Comparison of ENCODE assay signal across 11 mouse cellular contexts in genomic region chr9:37488041-37488440, GRCm38 (mm10). TPM values are rescaled to one million over a fixed set of nuclear protein-coding genes. Genes with fewer than 3 reads are reported as not detected.
DNase-seq lines count a peak whose midpoint lies in the region; ATAC-seq and TF ChIP-seq lines count a peak whose summit lies in the region.
"Had no signal": no experiment of that assay in that cellular context is flagged by ENCODE, and none has a peak within 500 bp of the region (broad histone marks: within the 10 kb centered on the region; RNA-seq: fewer than 3 reads in every experiment).

No protein-coding gene starts in this region.

- H3K9ac ChIP-seq in heart, postnatal 0 days (replicated peaks; ENCODE audit: low read depth, low read length), result peak overlapping the region; percentile 94

- peak overlapping the region; percentile 99 for H3K27ac ChIP-seq in heart, embryonic 10.5 days
- H3K27ac ChIP-seq in heart, postnatal 0 days (ENCODE audit: low read depth), result peak overlapping the region; percentile 99
- peak overlapping the region; percentile 90 for H3K27ac ChIP-seq in macrophage

- peaks cover 33% of the 10 kb centered on the region for H3K79me2 ChIP-seq in macrophage (ENCODE audit: inconsistent target)

- H3K36me3 ChIP-seq in heart, embryonic 10.5 days, result peaks cover 2% of the 10 kb centered on the region; the same call in 1 of the 2 replicates
- H3K36me3 ChIP-seq in G1E (replicated peaks) (peaks cover 9% of the 10 kb centered on the region), macrophage (ENCODE audit: inconsistent target) (no peaks in the 10 kb centered on the region)
- no peaks in the 10 kb centered on the region for H3K36me3 ChIP-seq in heart, postnatal 0 days (replicated peaks; ENCODE audit: control insufficient read depth, insufficient read depth, low read length)

- intact Hi-C loops in heart, postnatal 14 days (cut with DNase I), result loop anchor here (2.0 kb wide), 1 partner anchor 43 kb away; no protein-coding TSS in a partner anchor

- no peaks in the 10 kb centered on the region for H3K9me3 ChIP-seq in heart, embryonic 10.5 days
- no peaks in the 10 kb centered on the region for H3K9me3 ChIP-seq in G1E (replicated peaks)
- no peaks in the 10 kb centered on the region for H3K9me3 ChIP-seq in heart, postnatal 0 days (replicated peaks; ENCODE audit: control insufficient read depth, low read length)

- peak overlapping the region; percentile 80 for H3K4me2 ChIP-seq in heart, postnatal 0 days (ENCODE audit: low read depth, low read length)

- WGBS in heart, embryonic 10.5 days, result 37% methylated on average over 4 of the region's 4 CpGs
- WGBS in heart, postnatal 0 days, result 43% methylated on average over 4 of the region's 4 CpGs
- WGBS in macrophage (ENCODE audit: missing documents), result 69% methylated on average over 4 of the region's 4 CpGs

- peaks cover 19% of the 10 kb centered on the region for H3K4me1 ChIP-seq in heart, embryonic 10.5 days
- H3K4me1 ChIP-seq in G1E (ENCODE audit: insufficient read depth, low read depth, low read length), result peaks cover 28% of the 10 kb centered on the region
- H3K4me1 ChIP-seq in heart, postnatal 0 days (ENCODE audit: control insufficient read depth, insufficient read depth), result peaks cover 15% of the 10 kb centered on the region

- TF ChIP-seq CTCF in G1E (IDR thresholded peaks at IDR 0.05; ENCODE audit: low read depth, low read length), result no peak
- TF ChIP-seq CTCF in heart, postnatal 0 days (IDR thresholded peaks at IDR 0.05; ENCODE audit: low read depth), result no peak

- no peak for DNase-seq in heart, embryonic 10.5 days (ENCODE audit: low spot score)
- no peak for DNase-seq in heart, postnatal 14 days
- DNase-seq in G1E (ENCODE audit: low spot score), result no peak
- DNase-seq in heart, postnatal 0 days (ENCODE audit: low spot score), result no peak
- no peak for DNase-seq in B cell, adult 2 months
- DNase-seq in thymus, postnatal 4 days, result no peak
- DNase-seq in adrenal gland, postnatal 14 days, result no peak
- DNase-seq: gastrocnemius, postnatal 14 days had no signal

- no peak for ATAC-seq in G1E (ENCODE audit: extremely low read depth, insufficient number of reproducible peaks, low FRiP score, poor library complexity, severe bottlenecking)
- no peak for ATAC-seq in heart, postnatal 0 days (ENCODE audit: insufficient read depth, low read depth)

- no peak for TF ChIP-seq EP300 in heart, postnatal 0 days (IDR thresholded peaks at IDR 0.05; ENCODE audit: low read depth)

- H3K27me3 ChIP-seq in heart, embryonic 10.5 days (ENCODE audit: insufficient read depth, poor library complexity, severe bottlenecking), result no peaks in the 10 kb centered on the region
- no peaks in the 10 kb centered on the region; the same call in 1 of the 2 replicates for H3K27me3 ChIP-seq in G1E (ENCODE audit: insufficient read depth, low read length)
- H3K27me3 ChIP-seq in heart, postnatal 0 days (ENCODE audit: control insufficient read depth, insufficient read depth, low read length), result no peaks in the 10 kb centered on the region
- H3K27me3 ChIP-seq: Patski had no signal

- peak overlapping the region; percentile 99 for H3K4me3 ChIP-seq in heart, embryonic 10.5 days
- H3K4me3 ChIP-seq in G1E (ENCODE audit: low read depth, low read length) (peak overlapping the region; percentile 94), macrophage (ENCODE audit: inconsistent target) (peak overlapping the region; percentile 60)
- peak overlapping the region; percentile 98 for H3K4me3 ChIP-seq in heart, postnatal 0 days (ENCODE audit: low read depth, low read length)

RNA-seq across cellular contexts. Expression of gene Msantd2, which starts 1.1 kb away (rescaled TPM):
- polyA plus RNA-seq in heart, embryonic 10.5 days (2016; fragmentation: Nextera tagmentation; extraction: Ambion mirVana), result 17.9 and 23.8 TPM in 2 replicates
- total RNA-seq in heart, postnatal 14 days (2021), result 10 to 100 TPM; 10.5 to 11.3 TPM
- total RNA-seq in G1E (2014; fragmentation: Nextera tagmentation) (49.4 and 63.8 TPM in 2 replicates), G1E (2017) (59.1 and 66.0 TPM in 2 replicates)
- polyA plus RNA-seq in G1E (2012) (27.5 and 31.9 TPM in 2 replicates), macrophage (2018) (6.0 to 10.2 TPM (median 7.9 TPM) in 3 replicates)
- 3.8 and 5.3 TPM in 2 replicates for total RNA-seq in heart, postnatal 0 days (2014; rRNA removed; ENCODE audit: low replicate concordance)
- 5.8 and 6.4 TPM in 2 replicates for polyA plus RNA-seq in heart, postnatal 0 days (2015; fragmentation: Nextera tagmentation; extraction: Ambion mirVana)
- total RNA-seq in macrophage (2018; cell fraction: chromatin; rRNA removed), result 100 to 1,000 TPM in 18 of 26 experiments, 10 to 100 TPM in 8; 80.7 to 177 (median 110) TPM
- 10 to 100 TPM in 3 of 26 experiments, 1 to 10 TPM in 23; 3.9 to 11.3 (median 7.0) TPM for total RNA-seq in macrophage (2018; cell fraction: cytosol; rRNA removed)
- 100 to 1,000 TPM in 1 of 26 experiments, 10 to 100 TPM in 25; 42.7 to 147 (median 66.3) TPM for total RNA-seq in macrophage (2018; cell fraction: nucleus; rRNA removed)
- 21.9 and 22.5 TPM in 2 replicates for total RNA-seq in adrenal gland, postnatal 14 days (2021)

RNA-seq across cellular contexts. Expression of gene Esam, which starts 39.8 kb away (rescaled TPM):
- polyA plus RNA-seq in heart, embryonic 10.5 days (2016; fragmentation: Nextera tagmentation; extraction: Ambion mirVana), result 43.7 and 52.2 TPM in 2 replicates
- total RNA-seq in heart, postnatal 14 days (2021), result 100 to 1,000 TPM; 112 to 121 TPM
- not detected in 2 replicates for total RNA-seq in G1E (2014; fragmentation: Nextera tagmentation)
- 0.23 TPM in 1 of 2 replicates, not detected in the other for total RNA-seq in G1E (2017)
- polyA plus RNA-seq in G1E (2012), result 0.09 TPM in 1 of 2 replicates, not detected in the other
- 115 and 117 TPM in 2 replicates for total RNA-seq in heart, postnatal 0 days (2014; rRNA removed; ENCODE audit: low replicate concordance)
- 82.6 and 83.4 TPM in 2 replicates for polyA plus RNA-seq in heart, postnatal 0 days (2015; fragmentation: Nextera tagmentation; extraction: Ambion mirVana)
- 1 to 10 TPM in 3 of 26 experiments, under 1 TPM in 1, not detected in 22; 0.52 to 3.1 (median 1.4) TPM for total RNA-seq in macrophage (2018; cell fraction: chromatin; rRNA removed)
- total RNA-seq in macrophage (2018; cell fraction: cytosol; rRNA removed), result under 1 TPM in 16 of 26 experiments, not detected in 10; 0.05 to 0.22 (median 0.09) TPM
- 1 to 10 TPM in 3 of 26 experiments, under 1 TPM in 6, not detected in 17; 0.33 to 1.8 (median 0.74) TPM for total RNA-seq in macrophage (2018; cell fraction: nucleus; rRNA removed)
- polyA plus RNA-seq in macrophage (2018), result 0.17 to 0.22 TPM in 2 of 3 replicates, not detected in the other
- total RNA-seq in adrenal gland, postnatal 14 days (2021), result 64.0 and 81.0 TPM in 2 replicates

RNA-seq across cellular contexts. Expression of gene Vsig2, which starts 51.0 kb away (rescaled TPM):
- polyA plus RNA-seq in heart, embryonic 10.5 days (2016; fragmentation: Nextera tagmentation; extraction: Ambion mirVana), result 0.75 and 0.77 TPM in 2 replicates
- total RNA-seq in heart, postnatal 14 days (2021), result 10 to 100 TPM in 1 of 2 experiments, 1 to 10 TPM in 1; 7.9 to 11.3 TPM
- total RNA-seq in G1E (2014; fragmentation: Nextera tagmentation) (not detected in 2 replicates), G1E (2017) (0.29 and 3.0 TPM in 2 replicates)
- polyA plus RNA-seq in G1E (2012) (not detected in 2 replicates), macrophage (2018) (not detected in 3 replicates)
- 17.2 TPM in 1 of 2 replicates, not detected in the other for total RNA-seq in heart, postnatal 0 days (2014; rRNA removed; ENCODE audit: low replicate concordance)
- 1.4 and 1.5 TPM in 2 replicates for polyA plus RNA-seq in heart, postnatal 0 days (2015; fragmentation: Nextera tagmentation; extraction: Ambion mirVana)
- not detected for total RNA-seq in macrophage (2018; cell fraction: chromatin; rRNA removed)
- total RNA-seq in macrophage (2018; cell fraction: cytosol; rRNA removed), result not detected
- total RNA-seq in macrophage (2018; cell fraction: nucleus; rRNA removed), result 1 to 10 TPM in 2 of 26 experiments, not detected in 24; 1.5 to 2.5 TPM
- 5.2 and 9.1 TPM in 2 replicates for total RNA-seq in adrenal gland, postnatal 14 days (2021)

RNA-seq across cellular contexts. Expression of gene Robo3, which starts 55.0 kb away (rescaled TPM):
- polyA plus RNA-seq in heart, embryonic 10.5 days (2016; fragmentation: Nextera tagmentation; extraction: Ambion mirVana), result 0.06 and 0.10 TPM in 2 replicates
- not detected for total RNA-seq in heart, postnatal 14 days (2021)
- total RNA-seq in G1E (2014; fragmentation: Nextera tagmentation), result not detected in 2 replicates
- 0.27 and 0.35 TPM in 2 replicates for total RNA-seq in G1E (2017)
- 0.20 and 0.24 TPM in 2 replicates for polyA plus RNA-seq in G1E (2012)
- total RNA-seq in heart, postnatal 0 days (2014; rRNA removed; ENCODE audit: low replicate concordance), result not detected in 2 replicates
- 0.12 and 0.18 TPM in 2 replicates for polyA plus RNA-seq in heart, postnatal 0 days (2015; fragmentation: Nextera tagmentation; extraction: Ambion mirVana)
- 1 to 10 TPM in 1 of 26 experiments, under 1 TPM in 10, not detected in 15; 0.13 to 1.2 (median 0.38) TPM for total RNA-seq in macrophage (2018; cell fraction: chromatin; rRNA removed)
- under 1 TPM in 1 of 26 experiments, not detected in 25; 0.04 TPM for total RNA-seq in macrophage (2018; cell fraction: cytosol; rRNA removed)
- total RNA-seq in macrophage (2018; cell fraction: nucleus; rRNA removed), result 1 to 10 TPM in 1 of 26 experiments, under 1 TPM in 5, not detected in 20; 0.31 to 2.0 (median 0.51) TPM
- polyA plus RNA-seq in macrophage (2018), result not detected in 3 replicates
- total RNA-seq in adrenal gland, postnatal 14 days (2021), result 0.30 and 0.53 TPM in 2 replicates
- total RNA-seq: gastrocnemius, postnatal 14 days; neutrophil, adult 5-6 weeks had no signal

Comparison
In these comparisons a context has a peak if more than half of its experiments do, and no peak if none do; other contexts are left out.
1. RNA of gene Esam, which starts 39.8 kb away (total RNA-seq): 112 to 121 TPM in heart, postnatal 14 days, 115 to 117 TPM in heart, postnatal 0 days and 64.0 to 81.0 TPM in adrenal gland, postnatal 14 days; 0.23 TPM in G1E; every median in the first group is over 10 times any median in the second.
2. Peak in every context shown above with its lines, with median percentiles within 50 percentile points of each other: H3K27ac ChIP-seq and H3K4me3 ChIP-seq.